Mouse (Mus musculus) neutrophil, adult 59 days (primary cell): ENCODE results near the gene Gmeb1. TPM values are rescaled to one million over a fixed set of nuclear protein-coding genes. Genes with fewer than 3 reads are reported as not detected.

Experiments
- total RNA-seq, 2 experiments: library from RNA; stranded (reverse); gene quantifications; 1 replicate in 1 of 2; 2 replicates in 1 of 2; pipeline ENCODE4 v1.2.4; 2023

Gene Gmeb1
- total RNA-seq = 10 to 100 TPM; 32.2 to 39.5 TPM

GRCm38 (mm10) chr4:132261514-132262357, at the start of gene Gmeb1:
TSS of gene Gmeb1 (minus strand) at chr4:132261602.

GRCm38 (mm10) chr4:132302939-132303479, 41.6 kb upstream of the Gmeb1 start, which contains the start of gene Rab42:
TSS of gene Rab42 (minus strand) at chr4:132303385.

GRCm38 (mm10) chr4:132274156-132274862, 12.9 kb upstream of the Gmeb1 start, which contains the start of gene Taf12:
TSS of gene Taf12 (plus strand) at chr4:132274375.

GRCm38 (mm10) chr4:132211953-132212734, 49.3 kb downstream of the Gmeb1 start, which contains the start of gene Ythdf2:
TSS of gene Ythdf2 (minus strand) at chr4:132212303.

Other genes with a start within 250 kb of the Gmeb1 start
- under 1 TPM; 0.15 to 0.16 TPM for gene Gm10300, start 186.9 kb downstream of the Gmeb1 start, total RNA-seq
- 10 to 100 TPM; 80.9 to 81.5 TPM for gene Epb41, start 186.3 kb downstream of the Gmeb1 start, total RNA-seq
- gene Oprd1, start 117.1 kb downstream of the Gmeb1 start, total RNA-seq = not detected
- 10 to 100 TPM; 36.5 to 41.0 TPM for gene Ythdf2, start 49.3 kb downstream of the Gmeb1 start, total RNA-seq
- 10 to 100 TPM; 30.4 to 35.6 TPM for gene Taf12, start 12.8 kb upstream of the Gmeb1 start, total RNA-seq
- under 1 TPM in 1 of 2 experiments, not detected in 1; 0.53 TPM for gene Rab42, start 41.8 kb upstream of the Gmeb1 start, total RNA-seq
- gene Trnau1ap, start 67.9 kb upstream of the Gmeb1 start, total RNA-seq = 10 to 100 TPM; 12.6 to 15.6 TPM
- gene Rcc1, start 92.0 kb upstream of the Gmeb1 start, total RNA-seq = 10 to 100 TPM; 23.5 to 27.1 TPM
- gene Phactr4, start 160.9 kb upstream of the Gmeb1 start, total RNA-seq = 10 to 100 TPM; 20.9 to 24.7 TPM
- gene Med18, start 202.3 kb upstream of the Gmeb1 start, total RNA-seq = 1 to 10 TPM; 7.8 to 9.7 TPM
- 10 to 100 TPM; 45.0 to 47.2 TPM for gene Sesn2, start 248.9 kb upstream of the Gmeb1 start, total RNA-seq